Mouse (Mus musculus) limb, embryonic 12.5 days (tissue): ENCODE measurements around the gene Creb3l2. TPM values are rescaled to one million over a fixed set of nuclear protein-coding genes. Genes with fewer than 3 reads are reported as not detected.
"Not testable (repeated sequence)": the region's sequence is repeated elsewhere in the genome, so short reads cannot be mapped to it uniquely, and the experiment has no call there.

Experiments
- ATAC-seq: fragments of 200-750 bp; cut with Nextera tagmentation; 2 replicates; pipeline ENCODE4 v1.8.0; 2017; ENCODE audit warnings: low read depth, moderate TSS enrichment; ENCODE audit not compliant: insufficient number of reproducible peaks, insufficient read depth, low FRiP score, low TSS enrichment
- H3K27ac ChIP-seq: fragments of 300-500 bp; sonication (generic); 2 replicates; pipeline ENCODE4 v1.5.1; 2016; ENCODE audit warnings: mild to moderate bottlenecking, moderate library complexity
- H3K27me3 ChIP-seq: fragments of 300-500 bp; sonication (generic); 2 replicates; pipeline ENCODE4 v1.6.1; 2016; ENCODE audit warnings: mild to moderate bottlenecking, moderate library complexity
- H3K36me3 ChIP-seq: fragments of 300-500 bp; sonication (generic); 2 replicates; pipeline ENCODE4 v1.6.1; 2016; ENCODE audit warnings: mild to moderate bottlenecking, moderate library complexity
- H3K4me1 ChIP-seq: fragments of 300-500 bp; sonication (generic); replicated peaks from 2 replicates; pipeline ENCODE4 v1.6.1; 2016
- H3K4me2 ChIP-seq: fragments of 300-500 bp; sonication (generic); 2 replicates; pipeline ENCODE4 v1.6.1; 2016; ENCODE audit warnings: mild to moderate bottlenecking, moderate library complexity
- H3K4me3 ChIP-seq: fragments of 300-500 bp; sonication (generic); replicated peaks from 2 replicates; pipeline ENCODE4 v1.5.1; 2016; ENCODE audit warnings: mild to moderate bottlenecking
- H3K9ac ChIP-seq: fragments of 300-500 bp; sonication (generic); replicated peaks from 2 replicates; pipeline ENCODE4 v1.6.1; 2016; ENCODE audit warnings: mild to moderate bottlenecking, moderate library complexity
- H3K9me3 ChIP-seq: fragments of 300-500 bp; sonication (generic); 2 replicates; pipeline ENCODE4 v1.6.1; 2016; ENCODE audit warnings: mild to moderate bottlenecking, moderate library complexity
- WGBS: fragments of 180-500 bp; shearing (Covaris S2); methylation state at CpG from one replicate; pipeline ENCODE4 v1.1.7; 2016; 5-methylcytosine and 5-hydroxymethylcytosine counted together
- polyA plus RNA-seq: library from polyadenylated mRNA; unstranded; fragments of >200 nt; fragmentation: Nextera tagmentation; extraction: Ambion mirVana; gene quantifications from 2 replicates; pipeline ENCODE4 v1.2.1, GENCODE M21; 2016

Gene Creb3l2
- polyA plus RNA-seq, 1 experiment from 2014 or later, result 26.4 TPM

GRCm38 (mm10) chr6:37396127-37396526 is 45.8 kb downstream of the Creb3l2 start:
- H3K4me3 ChIP-seq, result no peak overlapping the region
- 86% methylated on average over 4 of the region's 4 CpGs for WGBS

GRCm38 (mm10) chr6:37393263-37393662 is 48.7 kb downstream of the Creb3l2 start:
- no peak overlapping the region for H3K4me3 ChIP-seq
- H3K36me3 ChIP-seq, result peaks cover 19% of the 10 kb centered on the region; the same call in 1 of the 2 replicates
- peak; percentile 10; the same call in 1 of the 2 replicates for ATAC-seq
- peak overlapping the region; percentile 80 for H3K27ac ChIP-seq
- no peak overlapping the region for H3K9ac ChIP-seq
- no peaks in the 10 kb centered on the region for H3K9me3 ChIP-seq
- H3K4me1 ChIP-seq, result peaks cover 41% of the 10 kb centered on the region
- peak overlapping the region; percentile 4; the same call in 1 of the 2 replicates for H3K4me2 ChIP-seq
- H3K27me3 ChIP-seq, result no peaks in the 10 kb centered on the region
- 21% methylated on average over 6 of the region's 6 CpGs for whole genome bisulfite sequencing

More at GRCm38 (mm10) chr6:37396127-37396526, 45.8 kb downstream of the Creb3l2 start:
- Histone ChIP-seq H3K27me3 (no peaks in the 10 kb centered on the region), H3K9ac (no peak overlapping the region), H3K9me3 (no peaks in the 10 kb centered on the region), H3K36me3 (peaks cover 14% of the 10 kb centered on the region; the same call in 1 of the 2 replicates), H3K4me2 (no peak overlapping the region), H3K27ac (no peak overlapping the region), H3K4me1 (peaks cover 52% of the 10 kb centered on the region)
- no peak for ATAC-seq

GRCm38 (mm10) chr6:37392262-37392661 is 49.7 kb downstream of the Creb3l2 start:
- Histone ChIP-seq H3K9me3 (no peaks in the 10 kb centered on the region), H3K4me2 (peak overlapping the region; percentile 10), H3K27ac (peak overlapping the region; percentile 80), H3K9ac (no peak overlapping the region), H3K36me3 (peaks cover 23% of the 10 kb centered on the region; the same call in 1 of the 2 replicates), H3K27me3 (no peaks in the 10 kb centered on the region), H3K4me3 (no peak overlapping the region), H3K4me1 (peaks cover 41% of the 10 kb centered on the region)
- 52% methylated on average over 6 of the region's 6 CpGs for WGBS
- ATAC-seq, result peak; percentile 84

- ATAC-seq, result no peak
- H3K9me3 ChIP-seq, result no peaks in the 10 kb centered on the region
- H3K27ac ChIP-seq, result peak overlapping the region; percentile 80
- no peak overlapping the region for H3K4me3 ChIP-seq
- no peaks in the 10 kb centered on the region for H3K27me3 ChIP-seq
- H3K9ac ChIP-seq, result no peak overlapping the region
- peaks cover 17% of the 10 kb centered on the region; the same call in 1 of the 2 replicates for H3K36me3 ChIP-seq
- H3K4me1 ChIP-seq, result peaks cover 41% of the 10 kb centered on the region
- 83% methylated on average over 7 of the region's 7 CpGs for WGBS
- no peak overlapping the region for H3K4me2 ChIP-seq
Measured at GRCm38 (mm10) chr6:37391313-37391712, 50.6 kb downstream of the Creb3l2 start.

- WGBS, result 68% methylated on average over 8 of the region's 8 CpGs
- no peak for ATAC-seq
- H3K4me2 ChIP-seq, result no peak overlapping the region
- no peak overlapping the region for H3K9ac ChIP-seq
- no peak overlapping the region for H3K4me3 ChIP-seq
- peaks cover 21% of the 10 kb centered on the region; the same call in 1 of the 2 replicates for H3K36me3 ChIP-seq
- H3K27ac ChIP-seq, result no peak overlapping the region
- H3K27me3 ChIP-seq, result no peaks in the 10 kb centered on the region
- H3K4me1 ChIP-seq, result peaks cover 34% of the 10 kb centered on the region
- no peaks in the 10 kb centered on the region for H3K9me3 ChIP-seq
Measured at GRCm38 (mm10) chr6:37388960-37389359, 53.0 kb downstream of the Creb3l2 start.

GRCm38 (mm10) chr6:37388501-37388900 is 53.4 kb downstream of the Creb3l2 start:
- Histone ChIP-seq H3K4me2 (no peak overlapping the region), H3K9ac (no peak overlapping the region), H3K4me3 (no peak overlapping the region), H3K4me1 (peaks cover 30% of the 10 kb centered on the region), H3K27me3 (no peaks in the 10 kb centered on the region), H3K36me3 (peaks cover 21% of the 10 kb centered on the region; the same call in 1 of the 2 replicates), H3K27ac (no peak overlapping the region), H3K9me3 (no peaks in the 10 kb centered on the region)
- no peak for ATAC-seq
- WGBS, result 81% methylated on average over 6 of the region's 6 CpGs

GRCm38 (mm10) chr6:37387281-37387680 is 54.7 kb downstream of the Creb3l2 start:
- Histone ChIP-seq H3K9me3 (no peaks in the 10 kb centered on the region), H3K4me3 (no peak overlapping the region), H3K36me3 (peaks cover 21% of the 10 kb centered on the region; the same call in 1 of the 2 replicates), H3K9ac (no peak overlapping the region), H3K4me2 (no peak overlapping the region), H3K4me1 (peaks cover 18% of the 10 kb centered on the region), H3K27ac (no peak overlapping the region), H3K27me3 (no peaks in the 10 kb centered on the region)
- no peak for ATAC-seq
- 81% methylated on average over 4 of the region's 4 CpGs for WGBS

- no peaks in the 10 kb centered on the region for H3K27me3 ChIP-seq
- ATAC-seq, result no peak
- no peak overlapping the region for H3K27ac ChIP-seq
- 84% methylated on average over 2 of the region's 2 CpGs for WGBS
- H3K36me3 ChIP-seq, result peaks cover 21% of the 10 kb centered on the region; the same call in 1 of the 2 replicates
- H3K9ac ChIP-seq, result no peak overlapping the region
- no peak overlapping the region for H3K4me3 ChIP-seq
- H3K4me2 ChIP-seq, result no peak overlapping the region
- peaks cover 3% of the 10 kb centered on the region for H3K4me1 ChIP-seq
- no peaks in the 10 kb centered on the region for H3K9me3 ChIP-seq
Measured at GRCm38 (mm10) chr6:37385602-37386285, 56.2 kb downstream of the Creb3l2 start.

- H3K9me3 ChIP-seq, result no peaks in the 10 kb centered on the region
- no peak overlapping the region for H3K9ac ChIP-seq
- H3K27ac ChIP-seq, result no peak overlapping the region
- 86% methylated on average over 6 of the region's 6 CpGs for WGBS
- peaks cover 40% of the 10 kb centered on the region for H3K36me3 ChIP-seq
- no peaks in the 10 kb centered on the region; the same call in 1 of the 2 replicates for H3K4me1 ChIP-seq
- H3K27me3 ChIP-seq, result no peaks in the 10 kb centered on the region
- no peak overlapping the region for H3K4me3 ChIP-seq
- no peak for ATAC-seq
- no peak overlapping the region for H3K4me2 ChIP-seq
Measured at GRCm38 (mm10) chr6:37382761-37383160, 59.2 kb downstream of the Creb3l2 start.

- H3K9me3 ChIP-seq, result no peaks in the 10 kb centered on the region
- 82% methylated on average over 12 of the region's 12 CpGs for WGBS
- no peak overlapping the region for H3K4me3 ChIP-seq
- H3K4me1 ChIP-seq, result peaks cover 6% of the 10 kb centered on the region
- no peak overlapping the region for H3K9ac ChIP-seq
- no peak overlapping the region for H3K27ac ChIP-seq
- no peaks in the 10 kb centered on the region for H3K27me3 ChIP-seq
- H3K36me3 ChIP-seq, result peaks cover 52% of the 10 kb centered on the region
- no peak overlapping the region for H3K4me2 ChIP-seq
- no peak for ATAC-seq
Measured at GRCm38 (mm10) chr6:37377836-37378580, 63.9 kb downstream of the Creb3l2 start.

GRCm38 (mm10) chr6:37377387-37377786 is 64.6 kb downstream of the Creb3l2 start:
- not testable (repeated sequence) for H3K4me3 ChIP-seq, H3K9me3 ChIP-seq, H3K27me3 ChIP-seq, H3K9ac ChIP-seq, H3K27ac ChIP-seq, H3K4me1 ChIP-seq, ATAC-seq, H3K4me2 ChIP-seq
- 83% methylated on average over 3 of the region's 3 CpGs for WGBS
- peaks cover 57% of the 10 kb centered on the region for H3K36me3 ChIP-seq
